Mouse (Mus musculus) adrenal gland, adult 18-20 months (tissue): ENCODE results near the gene Aasdh. TPM values are rescaled to one million over a fixed set of nuclear protein-coding genes. Genes with fewer than 3 reads are reported as not detected.

Experiments used
- DNase-seq, 2 experiments: peaks; one replicate each; pipeline ENCODE4 v3.0.0; 2021 to 2022; ENCODE audit warnings: low spot score in 2 of 2
- total RNA-seq, 2 experiments: library from RNA; stranded (reverse); gene quantifications; 1 replicate in 1 of 2; 2 replicates in 1 of 2; pipeline ENCODE4 v1.2.3; 2021

The Aasdh gene
- total RNA-seq, 2 experiments from 2014 or later = 14.8 to 16.2 TPM

DNA sequence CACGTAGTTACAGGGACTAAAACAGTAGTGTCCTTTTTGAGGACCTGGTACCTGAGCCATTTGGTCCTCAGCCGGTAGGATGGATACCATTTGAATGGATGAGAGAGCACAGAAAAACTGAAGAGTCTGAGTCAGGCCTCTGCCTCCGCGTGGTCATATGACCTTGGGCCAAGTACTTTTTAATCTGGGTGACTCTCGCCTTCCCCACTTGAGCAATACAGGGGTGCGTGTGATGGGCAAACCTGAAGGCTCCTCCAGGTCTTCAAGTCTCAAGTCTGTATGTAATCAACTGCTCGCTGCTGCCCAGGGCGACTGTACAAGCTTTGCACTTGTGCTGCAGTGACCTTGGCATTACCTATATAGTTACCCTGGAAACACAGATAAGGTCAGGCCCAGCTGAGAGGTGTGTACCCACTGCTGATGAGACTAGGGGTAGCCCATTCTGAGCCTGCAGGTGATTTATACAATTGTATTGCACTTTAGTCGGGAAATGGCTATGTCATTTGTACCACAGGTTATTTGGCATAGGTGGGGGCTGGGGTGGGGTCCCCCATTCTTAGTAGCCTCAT, 61.4 kb downstream of the Aasdh start:
- no peak for DNase-seq

DNA sequence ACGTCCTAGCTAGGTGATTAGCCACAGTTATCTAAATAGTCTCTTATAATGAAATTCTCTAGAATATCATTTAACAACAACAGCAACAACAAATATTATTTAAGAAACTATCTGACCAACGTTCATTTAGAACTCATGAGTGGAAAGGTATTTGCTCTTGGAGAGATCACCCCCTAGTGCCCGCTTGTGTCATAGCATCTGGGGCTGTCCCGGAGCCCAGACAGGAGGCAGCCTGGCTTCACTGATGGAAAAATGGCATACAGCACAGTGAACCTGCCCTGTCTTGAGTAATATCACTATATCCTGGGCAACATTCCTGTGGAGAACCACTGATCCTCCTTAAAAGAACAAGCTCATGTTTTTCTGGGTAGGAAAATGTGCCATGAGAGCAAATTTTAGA, 61.9 kb downstream of the Aasdh start:
- peak in 1 of 2 experiments; percentile 47 for DNase-seq

DNA sequence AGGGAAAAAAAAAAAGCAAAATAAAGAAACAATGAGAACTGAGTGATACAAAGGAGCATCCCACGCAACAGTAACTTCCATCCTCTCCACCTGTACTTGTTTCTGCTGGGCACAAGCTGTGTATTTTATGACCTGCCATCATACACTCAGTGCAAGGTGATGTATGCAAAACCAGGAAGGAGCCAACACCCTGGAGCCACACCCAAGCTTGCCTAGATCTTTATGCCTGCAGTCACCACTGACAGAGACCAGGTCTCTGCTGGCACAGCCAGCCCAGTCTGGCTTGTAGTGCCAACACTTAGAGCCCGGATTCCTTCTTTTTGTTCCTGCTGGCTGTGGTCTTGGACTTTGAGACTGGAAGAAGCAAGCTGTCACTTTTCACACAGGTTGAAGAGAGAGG, 63.5 kb downstream of the Aasdh start:
- DNase-seq = no peak

DNA sequence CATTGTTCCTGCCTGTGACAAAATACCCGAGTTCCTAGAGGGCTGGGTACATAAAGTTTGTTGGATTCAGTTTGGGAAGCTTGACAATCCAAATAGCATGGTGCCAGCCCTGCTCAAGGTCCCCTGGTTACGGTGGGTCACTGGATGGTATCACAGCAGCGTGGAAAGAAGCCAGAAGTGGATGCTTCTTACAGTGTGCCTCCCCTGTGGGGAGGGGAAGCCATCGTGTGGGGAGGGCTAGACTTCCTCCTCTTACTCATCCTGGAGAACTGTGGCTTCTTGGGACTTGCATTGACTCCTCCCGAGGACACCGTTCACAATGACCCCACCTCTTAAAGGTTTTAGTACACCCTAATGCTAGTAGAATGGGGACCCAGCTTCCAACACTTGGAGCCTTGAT, 65.5 kb downstream of the Aasdh start:
- no peak for DNase-seq

DNA sequence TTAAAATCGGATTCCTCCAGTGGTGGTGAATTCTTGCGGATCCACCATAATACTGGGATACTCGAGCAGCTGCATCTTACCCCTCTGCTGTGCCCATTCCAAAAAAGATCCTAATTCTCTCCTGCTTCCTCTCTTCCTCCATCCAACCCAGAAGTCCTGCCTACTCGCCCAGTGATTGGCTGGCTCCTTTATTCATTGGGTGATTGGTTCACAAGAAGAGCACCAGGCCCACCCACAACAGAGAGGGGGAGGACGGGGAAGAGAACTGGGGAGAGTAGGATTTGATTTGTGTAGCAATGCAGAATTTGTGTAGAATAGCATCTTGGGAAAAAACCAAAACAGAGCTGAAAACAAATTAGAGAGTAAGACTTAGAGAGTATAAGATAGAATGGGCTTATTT, 68.3 kb downstream of the Aasdh start:
- DNase-seq = no peak

DNA sequence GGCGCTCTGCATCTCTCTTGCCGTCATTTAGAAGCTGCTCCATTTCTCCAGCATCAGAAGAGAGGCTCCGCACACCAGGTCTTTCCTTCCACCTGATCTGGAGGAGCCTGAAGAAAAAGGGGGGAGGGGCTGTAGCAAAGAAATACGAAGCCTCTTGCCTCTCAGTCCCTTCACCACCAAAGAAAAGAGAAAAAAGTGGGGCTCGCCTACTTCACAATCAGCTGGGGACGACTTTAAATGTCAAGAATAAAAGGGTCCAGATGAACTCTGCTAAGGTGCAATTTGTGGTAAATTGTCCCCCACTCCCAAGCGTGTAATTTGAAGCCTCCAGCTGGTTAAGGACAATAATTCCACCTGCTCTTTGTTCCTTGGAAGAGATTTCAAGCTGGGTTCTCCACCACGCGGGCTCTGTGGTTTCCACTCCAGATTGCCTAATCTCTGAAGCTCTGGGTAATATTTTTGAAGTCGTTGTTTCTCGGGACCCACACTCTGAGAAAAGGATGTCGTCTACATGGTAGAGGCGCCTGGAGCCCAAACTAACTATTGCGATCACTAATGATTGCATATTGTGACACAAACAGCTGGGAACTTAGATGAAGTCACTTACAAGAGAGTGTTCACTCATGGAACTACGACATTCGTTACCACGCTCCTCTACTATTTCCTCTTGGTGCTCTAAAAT, 72.6 kb downstream of the Aasdh start:
- no peak for DNase-seq

DNA sequence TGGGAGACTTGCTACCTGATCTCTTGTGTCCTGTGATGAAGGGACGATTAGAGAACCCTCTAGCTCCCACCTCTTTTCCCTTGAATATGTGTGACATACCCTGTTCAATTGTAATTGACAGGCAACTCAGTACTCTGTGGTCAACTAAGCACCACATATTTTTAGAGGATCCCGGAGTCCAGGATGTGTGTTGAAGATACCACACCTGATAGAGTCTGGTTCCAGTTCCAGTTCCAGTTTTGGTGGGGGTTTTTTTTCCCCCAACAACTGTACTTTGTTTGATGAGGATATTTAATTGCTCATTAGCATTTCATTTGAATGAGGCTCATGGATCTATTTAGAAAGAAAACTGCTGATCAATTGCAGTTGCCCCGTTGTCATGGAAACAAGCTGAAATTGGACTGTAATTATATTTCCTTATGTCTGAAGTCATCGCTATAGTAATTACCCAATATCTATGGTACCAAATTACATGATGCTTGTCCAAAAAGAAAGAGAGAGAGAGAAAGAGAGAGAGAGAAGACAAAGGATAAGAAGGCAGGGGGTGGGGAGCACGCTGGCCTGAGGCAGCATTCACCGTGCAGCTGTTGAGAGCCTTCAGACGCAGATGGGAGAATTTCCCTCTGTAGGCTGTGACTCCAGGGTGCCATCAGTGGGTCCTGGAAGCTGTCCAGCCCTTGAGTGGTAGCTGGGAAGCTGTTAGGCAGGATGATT, 76.6 kb downstream of the Aasdh start:
- no peak for DNase-seq

Other genes with a start within 250 kb of the Aasdh start
- gene C530008M17Rik, start 249.0 kb downstream of the Aasdh start, total RNA-seq = 10 to 100 TPM in 1 of 2 experiments, 1 to 10 TPM in 1; 5.5 to 12.8 TPM
- 100 to 1,000 TPM; 148 to 195 TPM for gene Paics, start 45.8 kb upstream of the Aasdh start, total RNA-seq
- gene Ppat, start 46.1 kb upstream of the Aasdh start, total RNA-seq = 10 to 100 TPM; 12.2 to 15.3 TPM
- 100 to 1,000 TPM; 115 to 139 TPM for gene Srp72, start 69.2 kb upstream of the Aasdh start, total RNA-seq
- not detected for gene Arl9, start 98.5 kb upstream of the Aasdh start, total RNA-seq
- not detected for gene Thegl, start 110.5 kb upstream of the Aasdh start, total RNA-seq
- gene Hopx, start 209.6 kb upstream of the Aasdh start, total RNA-seq = 1 to 10 TPM; 2.4 to 3.3 TPM